Mouse (Mus musculus) stomach, postnatal 0 days (tissue): ENCODE data around the gene Nectin4.

Experiments used
- CTCF ChIP-seq: IDR thresholded peaks from 2 replicates; pipeline ENCODE4 v1.5.1; 2016; ENCODE audit warnings: antibody characterized with exemption, low read depth, mild to moderate bottlenecking, moderate library complexity
- EP300 ChIP-seq: optimal IDR thresholded peaks from 2 replicates; pipeline ENCODE3; 2016; ENCODE audit warnings: antibody characterized with exemption

GRCm38 (mm10) chr1:171435288-171435814, 65.5 kb downstream of the Nectin4 start:
- TF ChIP-seq CTCF = no peak
- TF ChIP-seq EP300 = no peak
